Mouse (Mus musculus) embryonic facial prominence, embryonic 10.5 days (tissue): Measurements from ENCODE around the gene Tti1. TPM values are rescaled to one million over a fixed set of nuclear protein-coding genes. Genes with fewer than 3 reads are reported as not detected.

Source experiments
- DNase-seq: peaks from one replicate; pipeline ENCODE4 v3.0.0-alpha.2; 2017; ENCODE audit warnings: low spot score
- H3K27ac ChIP-seq: fragments of 300-500 bp; sonication (generic); replicated peaks from 2 replicates; pipeline ENCODE4 v1.5.1; 2016; ENCODE audit warnings: mild to moderate bottlenecking
- H3K27me3 ChIP-seq: fragments of 300-500 bp; sonication (generic); replicated peaks from 2 replicates; pipeline ENCODE4 v1.6.1; 2016; ENCODE audit warnings: low read depth, mild to moderate bottlenecking; ENCODE audit not compliant: poor library complexity, severe bottlenecking
- H3K36me3 ChIP-seq: fragments of 300-500 bp; sonication (generic); replicated peaks from 2 replicates; pipeline ENCODE4 v1.6.1; 2016; ENCODE audit warnings: mild to moderate bottlenecking, moderate library complexity
- H3K4me1 ChIP-seq: fragments of 300-500 bp; sonication (generic); 2 replicates; pipeline ENCODE4 v1.6.1; 2016
- H3K4me3 ChIP-seq: fragments of 300-500 bp; sonication (generic); 2 replicates; pipeline ENCODE4 v1.5.1; 2016; ENCODE audit warnings: mild to moderate bottlenecking, moderate library complexity
- H3K9me3 ChIP-seq: fragments of 300-500 bp; sonication (generic); 2 replicates; pipeline ENCODE4 v1.6.1; 2016; ENCODE audit warnings: mild to moderate bottlenecking
- WGBS: fragments of 180-500 bp; shearing (Covaris S2); methylation state at CpG from one replicate; pipeline ENCODE4 v1.1.7; 2016; 5-methylcytosine and 5-hydroxymethylcytosine counted together
- polyA plus RNA-seq: library from polyadenylated mRNA; unstranded; fragments of >200 nt; fragmentation: Nextera tagmentation; extraction: Ambion mirVana; gene quantifications from 2 replicates; pipeline ENCODE4 v1.2.1, GENCODE M21; 2016

Tti1 gene
- polyA plus RNA-seq, 1 experiment from 2014 or later = 37.8 TPM

GRCm38 (mm10) chr2:157988416-157989190, 39.6 kb downstream of the Tti1 start:
- Histone ChIP-seq H3K4me1 (peaks cover 5% of the 10 kb centered on the region; the same call in 1 of the 2 replicates), H3K36me3 (peaks cover 71% of the 10 kb centered on the region), H3K9me3 (no peaks in the 10 kb centered on the region), H3K4me3 (no peak overlapping the region), H3K27me3 (no peaks in the 10 kb centered on the region), H3K27ac (no peak overlapping the region)
- 87% methylated on average over 7 of the region's 7 CpGs for WGBS
- no peak for DNase-seq

- H3K4me1 ChIP-seq = peaks cover 5% of the 10 kb centered on the region; the same call in 1 of the 2 replicates
- 91% methylated on average over 6 of the region's 6 CpGs for WGBS
- H3K4me3 ChIP-seq = no peak overlapping the region
- no peaks in the 10 kb centered on the region for H3K27me3 ChIP-seq
- H3K36me3 ChIP-seq = peaks cover 62% of the 10 kb centered on the region
- H3K9me3 ChIP-seq = no peaks in the 10 kb centered on the region
- DNase-seq = no peak
- H3K27ac ChIP-seq = no peak overlapping the region
These were observed 42.0 kb downstream of the Tti1 start for GRCm38 (mm10) chr2:157986235-157986634.

GRCm38 (mm10) chr2:157985611-157986010, 42.6 kb downstream of the Tti1 start:
- H3K4me1 ChIP-seq = peaks cover 5% of the 10 kb centered on the region; the same call in 1 of the 2 replicates
- H3K27me3 ChIP-seq = no peaks in the 10 kb centered on the region
- no peak for DNase-seq
- no peak overlapping the region for H3K4me3 ChIP-seq
- no peak overlapping the region for H3K27ac ChIP-seq
- no peaks in the 10 kb centered on the region for H3K9me3 ChIP-seq
- peaks cover 62% of the 10 kb centered on the region for H3K36me3 ChIP-seq
- WGBS = 88% methylated on average over 4 of the region's 4 CpGs

- no peak for DNase-seq
- no peaks in the 10 kb centered on the region for H3K9me3 ChIP-seq
- no peak overlapping the region for H3K27ac ChIP-seq
- 0 out of 2 replicates have a peak, but pooled peaks cover 2% of the 10 kb centered on the region for H3K4me1 ChIP-seq
- no peak overlapping the region for H3K4me3 ChIP-seq
- peaks cover 53% of the 10 kb centered on the region for H3K36me3 ChIP-seq
- 89% methylated on average over 4 of the region's 4 CpGs for WGBS
- no peaks in the 10 kb centered on the region for H3K27me3 ChIP-seq
These were observed 45.0 kb downstream of the Tti1 start for GRCm38 (mm10) chr2:157983276-157983675.

GRCm38 (mm10) chr2:157982727-157983126, 45.5 kb downstream of the Tti1 start:
- DNase-seq = no peak
- Histone ChIP-seq H3K4me1 (0 out of 2 replicates have a peak, but pooled peaks cover 2% of the 10 kb centered on the region), H3K27ac (no peak overlapping the region), H3K27me3 (no peaks in the 10 kb centered on the region), H3K36me3 (peaks cover 50% of the 10 kb centered on the region), H3K9me3 (no peaks in the 10 kb centered on the region), H3K4me3 (no peak overlapping the region)
- 88% methylated on average over 3 of the region's 3 CpGs for WGBS

GRCm38 (mm10) chr2:157979241-157979640, 49.0 kb downstream of the Tti1 start:
- Histone ChIP-seq H3K9me3 (no peaks in the 10 kb centered on the region), H3K27me3 (peaks cover 22% of the 10 kb centered on the region), H3K4me3 (no peak overlapping the region), H3K36me3 (peaks cover 30% of the 10 kb centered on the region), H3K4me1 (peaks cover 17% of the 10 kb centered on the region), H3K27ac (no peak overlapping the region)
- WGBS = 63% methylated on average over 5 of the region's 5 CpGs
- no peak for DNase-seq

- peaks cover 25% of the 10 kb centered on the region for H3K27me3 ChIP-seq
- 0 out of 2 replicates have a peak overlapping the region, but pooled peaks have one; percentile 24 for H3K27ac ChIP-seq
- peaks cover 8% of the 10 kb centered on the region; the same call in 1 of the 2 replicates for H3K36me3 ChIP-seq
- no peak for DNase-seq
- WGBS = 14% methylated on average over 7 of the region's 7 CpGs
- peaks cover 18% of the 10 kb centered on the region for H3K4me1 ChIP-seq
- no peaks in the 10 kb centered on the region for H3K9me3 ChIP-seq
- H3K4me3 ChIP-seq = peak overlapping the region; percentile 37
These were observed 52.6 kb downstream of the Tti1 start for GRCm38 (mm10) chr2:157975595-157975994.

- H3K36me3 ChIP-seq = 0 out of 2 replicates have a peak, but pooled peaks cover 2% of the 10 kb centered on the region
- peaks cover 20% of the 10 kb centered on the region for H3K4me1 ChIP-seq
- 2% methylated on average over 23 of the region's 23 CpGs for WGBS
- no peaks in the 10 kb centered on the region for H3K9me3 ChIP-seq
- 0 out of 2 replicates have a peak overlapping the region, but pooled peaks have one; percentile 24 for H3K27ac ChIP-seq
- peak; percentile 22 for DNase-seq
- H3K4me3 ChIP-seq = peak overlapping the region; percentile 37
- peaks cover 25% of the 10 kb centered on the region for H3K27me3 ChIP-seq
These were observed 53.4 kb downstream of the Tti1 start for GRCm38 (mm10) chr2:157974604-157975501.

- peaks cover 19% of the 10 kb centered on the region for H3K4me1 ChIP-seq
- H3K27ac ChIP-seq = no peak overlapping the region
- WGBS = 2% methylated on average over 3 of the region's 3 CpGs
- H3K4me3 ChIP-seq = no peak overlapping the region
- DNase-seq = peak; percentile 77
- H3K36me3 ChIP-seq = no peaks in the 10 kb centered on the region
- H3K9me3 ChIP-seq = no peaks in the 10 kb centered on the region
- H3K27me3 ChIP-seq = peaks cover 17% of the 10 kb centered on the region
These were observed 57.6 kb downstream of the Tti1 start for GRCm38 (mm10) chr2:157970669-157971068.

- WGBS = 63% methylated on average over 6 of the region's 6 CpGs
- Histone ChIP-seq H3K9me3 (no peaks in the 10 kb centered on the region), H3K4me3 (no peak overlapping the region), H3K36me3 (no peaks in the 10 kb centered on the region), H3K27me3 (peaks cover 12% of the 10 kb centered on the region), H3K4me1 (peaks cover 13% of the 10 kb centered on the region), H3K27ac (no peak overlapping the region)
- DNase-seq = no peak
These were observed 58.1 kb downstream of the Tti1 start for GRCm38 (mm10) chr2:157970124-157970523.

GRCm38 (mm10) chr2:157967856-157968255, 60.4 kb downstream of the Tti1 start:
- WGBS = 33% methylated on average over 3 of the region's 3 CpGs
- Histone ChIP-seq H3K27ac (no peak overlapping the region), H3K27me3 (no peaks in the 10 kb centered on the region), H3K4me3 (no peak overlapping the region), H3K36me3 (no peaks in the 10 kb centered on the region), H3K9me3 (no peaks in the 10 kb centered on the region), H3K4me1 (peaks cover 4% of the 10 kb centered on the region; the same call in 1 of the 2 replicates)
- no peak for DNase-seq

GRCm38 (mm10) chr2:157957707-157958108, 70.5 kb downstream of the Tti1 start:
- DNase-seq = no peak
- WGBS = 8% methylated on average over 2 of the region's 2 CpGs
- Histone ChIP-seq H3K27me3 (no peaks in the 10 kb centered on the region), H3K27ac (no peak overlapping the region), H3K4me3 (no peak overlapping the region), H3K36me3 (no peaks in the 10 kb centered on the region), H3K4me1 (peaks cover 22% of the 10 kb centered on the region), H3K9me3 (no peaks in the 10 kb centered on the region)
